Mouse (Mus musculus) monocyte, adult 5-6 weeks (primary cell): ENCODE data around the gene Lrch1. TPM values are rescaled to one million over a fixed set of nuclear protein-coding genes. Genes with fewer than 3 reads are reported as not detected.

Experiments used
- ATAC-seq: fragments of 153-309, 156-312 bp; replicated peaks from 2 replicates; pipeline ENCODE4 v1.8.0; 2017; ENCODE audit warnings: mild to moderate bottlenecking; ENCODE audit not compliant: low TSS enrichment, insufficient number of reproducible peaks, severe bottlenecking, poor library complexity, low FRiP score
- total RNA-seq: library from RNA; stranded (forward); fragments of 200-1000, 200-491, 200-594 nt; gene quantifications from 3 replicates; pipeline ENCODE4 v1.2.3, GENCODE M21; 2017

Gene Lrch1
- total RNA-seq, 1 experiment from 2014 or later = 31.4 TPM

- peak; percentile 46 for ATAC-seq
Observed at GRCm38 (mm10) chr14:74948426-74949240, 957 bp upstream of the Lrch1 start.

GRCm38 (mm10) chr14:74948014-74948396 lies 329 bp upstream of the Lrch1 start:
- ATAC-seq = no peak

- peak; percentile 76 for ATAC-seq
Observed at GRCm38 (mm10) chr14:74946751-74947375, 813 bp downstream of the Lrch1 start.

GRCm38 (mm10) chr14:74946321-74946750 lies 1.3 kb downstream of the Lrch1 start:
- ATAC-seq = peak; percentile 32

GRCm38 (mm10) chr14:74945266-74946215 lies 2.1 kb downstream of the Lrch1 start:
- no peak for ATAC-seq

- ATAC-seq = no peak
Observed at GRCm38 (mm10) chr14:74944128-74944755, 3.4 kb downstream of the Lrch1 start.

GRCm38 (mm10) chr14:74943581-74944117 lies 4.0 kb downstream of the Lrch1 start:
- no peak for ATAC-seq

GRCm38 (mm10) chr14:74943024-74943423 lies 4.7 kb downstream of the Lrch1 start:
- no peak for ATAC-seq

GRCm38 (mm10) chr14:74941591-74941990 lies 6.1 kb downstream of the Lrch1 start:
- no peak for ATAC-seq

- peak; percentile 55; the same call in 1 of the 2 replicates for ATAC-seq
Observed at GRCm38 (mm10) chr14:74940741-74941140, 6.9 kb downstream of the Lrch1 start.

GRCm38 (mm10) chr14:74939355-74939754 lies 8.3 kb downstream of the Lrch1 start:
- no peak for ATAC-seq

GRCm38 (mm10) chr14:74938896-74939295 lies 8.8 kb downstream of the Lrch1 start:
- no peak for ATAC-seq

GRCm38 (mm10) chr14:74936557-74937261 lies 11.0 kb downstream of the Lrch1 start:
- peak; percentile 92 for ATAC-seq

- no peak for ATAC-seq
Observed at GRCm38 (mm10) chr14:74935111-74935510, 12.6 kb downstream of the Lrch1 start.

- ATAC-seq = no peak
Observed at GRCm38 (mm10) chr14:74933960-74934710, 13.5 kb downstream of the Lrch1 start.

GRCm38 (mm10) chr14:74929739-74930138 lies 17.9 kb downstream of the Lrch1 start:
- ATAC-seq = no peak

- peak; percentile 68 for ATAC-seq
Observed at GRCm38 (mm10) chr14:74928809-74929432, 18.8 kb downstream of the Lrch1 start.
